Mouse (Mus musculus): ENCODE data around the gene Gm4070.
"Not testable (repeated sequence)": the region's sequence is repeated elsewhere in the genome, so short reads cannot be mapped to it uniquely, and the experiment has no call there.

Gene Gm4070

DNA sequence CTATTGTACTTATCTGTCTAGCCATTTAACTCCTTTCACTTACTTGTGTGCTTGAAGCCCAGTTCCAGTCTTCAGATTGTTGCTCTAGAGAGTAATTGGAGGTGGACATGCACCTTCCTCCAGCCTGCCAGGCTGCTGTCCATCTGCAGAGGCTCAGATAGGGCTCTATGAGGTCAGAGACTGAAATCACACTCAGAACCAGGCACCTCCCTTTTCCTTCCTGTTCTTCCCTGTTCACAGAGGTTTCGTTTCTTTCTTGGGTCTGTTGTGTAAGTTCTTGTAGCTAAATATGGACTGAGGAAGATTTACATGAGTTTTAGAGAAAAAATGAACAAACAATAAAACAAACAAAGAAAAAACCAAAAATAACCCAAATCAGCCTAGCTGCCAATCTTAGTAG, at the start of gene Gm4070:
Gm4070 (minus strand) TSS at position 156 of the 400 bp plus-strand sequence.
- not testable (repeated sequence) for DNase-seq (ENCODE audit: low spot score in 2 of 2)

DNA sequence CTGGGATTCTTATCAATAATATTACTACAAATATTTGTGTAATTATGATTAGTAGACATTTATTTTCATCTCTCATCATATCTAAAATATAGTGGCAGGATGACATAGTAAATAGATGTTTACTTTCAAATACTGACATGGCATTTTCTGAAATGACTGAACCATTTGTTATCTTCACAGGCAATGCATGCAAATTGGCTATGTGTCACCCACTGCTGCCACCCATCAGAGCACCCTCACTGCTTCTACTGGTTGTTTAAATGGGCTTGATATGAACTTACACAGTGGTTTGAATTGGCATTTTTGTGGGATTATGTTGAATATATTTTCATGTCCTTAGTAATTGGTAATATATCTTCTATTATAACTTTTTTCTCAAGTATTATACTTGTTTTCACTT, 773 bp upstream of the Gm4070 start:
- DNase-seq (ENCODE audit: low spot score in 2 of 2): not testable (repeated sequence)

DNA sequence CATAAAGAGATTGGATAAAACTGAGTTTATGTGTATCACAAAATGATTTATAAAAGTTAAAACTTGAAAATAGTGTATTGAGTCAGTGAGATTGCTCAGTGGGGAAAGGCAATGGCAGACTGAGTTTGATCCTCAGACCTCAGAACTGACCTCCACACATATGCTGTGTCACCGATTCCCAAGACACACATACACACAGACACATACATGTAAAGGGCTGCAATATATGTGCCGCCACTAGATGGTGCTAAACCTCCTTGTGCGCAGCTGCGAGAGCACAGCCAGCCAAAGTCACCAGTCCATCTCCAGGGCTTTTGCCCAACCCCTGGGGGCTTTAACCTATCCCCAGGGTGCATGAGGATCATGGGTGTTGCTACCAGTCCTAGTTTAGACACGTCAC, 1.4 kb downstream of the Gm4070 start:
- not testable (repeated sequence) for DNase-seq (ENCODE audit: low spot score in 2 of 2)

DNA sequence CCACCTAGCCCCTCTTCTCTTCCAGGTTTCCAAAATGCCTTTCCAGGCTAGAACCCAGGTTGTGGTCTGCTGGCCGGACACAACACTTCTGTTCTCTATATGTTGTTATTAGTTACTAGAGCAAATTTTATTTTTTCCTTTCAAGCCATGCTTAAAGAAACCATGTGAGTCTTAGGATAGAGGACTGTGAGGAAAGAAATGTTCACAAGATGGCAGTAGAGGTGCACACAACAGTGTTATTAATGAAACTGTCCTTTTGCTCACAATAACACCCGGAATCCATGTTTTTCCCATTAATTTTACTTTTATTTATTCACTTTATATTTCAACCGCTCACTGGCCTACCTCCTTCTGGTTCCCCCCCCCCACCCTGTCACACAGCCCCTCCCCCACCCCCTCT, 8.5 kb downstream of the Gm4070 start:
- DNase-seq (ENCODE audit: low spot score in 2 of 2): not testable (repeated sequence)

DNA sequence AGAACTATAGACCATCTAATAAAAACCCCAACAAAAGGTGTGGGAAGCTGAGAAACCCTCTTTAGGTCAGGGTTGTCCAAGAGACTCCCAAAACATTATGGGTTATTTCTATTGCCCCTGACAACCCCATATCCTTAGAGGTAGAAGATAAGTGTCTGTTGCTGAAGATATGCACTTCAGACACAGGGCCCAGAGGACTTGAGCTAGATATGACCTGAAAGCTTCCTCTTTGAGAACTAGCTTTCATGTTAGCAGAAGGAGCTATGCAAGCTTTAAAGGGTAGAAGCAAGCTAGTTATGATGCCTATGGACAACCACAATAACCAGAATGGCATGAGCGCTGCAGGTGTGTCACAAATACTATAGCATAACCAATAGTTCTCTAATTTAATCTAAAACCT, 21.6 kb downstream of the Gm4070 start:
- DNase-seq (ENCODE audit: low spot score in 2 of 2): not testable (repeated sequence)

DNA sequence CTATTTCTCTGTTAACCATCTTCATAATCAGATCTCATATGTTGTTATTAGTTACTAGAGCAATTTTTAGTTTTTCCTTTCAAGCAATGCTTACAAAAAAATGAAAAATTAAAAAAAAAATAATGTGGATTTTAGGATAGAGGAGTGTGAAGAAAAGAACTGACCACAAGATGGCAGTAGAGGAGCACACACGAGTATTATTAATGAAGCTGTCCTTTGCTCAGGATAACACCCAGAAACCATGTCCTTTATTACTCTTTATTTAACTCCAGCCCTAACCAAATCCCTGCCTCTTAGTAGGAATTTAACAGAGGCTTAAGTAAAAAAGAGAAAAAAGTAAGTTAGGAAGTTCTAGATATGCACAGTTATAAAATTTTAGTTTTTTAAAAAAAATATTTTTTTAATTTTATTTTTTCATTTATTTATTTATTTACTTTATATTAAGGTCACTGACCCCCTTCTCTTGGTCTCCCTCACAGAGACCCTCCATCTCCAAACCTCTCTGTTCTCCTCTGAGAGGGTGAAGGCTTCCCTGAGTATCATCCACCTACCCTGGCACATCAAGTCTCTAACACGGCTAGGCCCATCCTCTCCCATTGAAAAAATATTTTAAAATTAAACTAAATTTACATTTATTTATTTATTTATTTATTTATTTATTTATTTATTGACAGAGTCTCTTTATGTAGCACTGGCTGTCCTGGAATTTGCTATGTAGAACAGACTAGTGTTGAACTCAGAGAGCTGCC, 70.0 kb downstream of the Gm4070 start:
- DNase-seq (ENCODE audit: low spot score in 2 of 2): not testable (repeated sequence)

DNA sequence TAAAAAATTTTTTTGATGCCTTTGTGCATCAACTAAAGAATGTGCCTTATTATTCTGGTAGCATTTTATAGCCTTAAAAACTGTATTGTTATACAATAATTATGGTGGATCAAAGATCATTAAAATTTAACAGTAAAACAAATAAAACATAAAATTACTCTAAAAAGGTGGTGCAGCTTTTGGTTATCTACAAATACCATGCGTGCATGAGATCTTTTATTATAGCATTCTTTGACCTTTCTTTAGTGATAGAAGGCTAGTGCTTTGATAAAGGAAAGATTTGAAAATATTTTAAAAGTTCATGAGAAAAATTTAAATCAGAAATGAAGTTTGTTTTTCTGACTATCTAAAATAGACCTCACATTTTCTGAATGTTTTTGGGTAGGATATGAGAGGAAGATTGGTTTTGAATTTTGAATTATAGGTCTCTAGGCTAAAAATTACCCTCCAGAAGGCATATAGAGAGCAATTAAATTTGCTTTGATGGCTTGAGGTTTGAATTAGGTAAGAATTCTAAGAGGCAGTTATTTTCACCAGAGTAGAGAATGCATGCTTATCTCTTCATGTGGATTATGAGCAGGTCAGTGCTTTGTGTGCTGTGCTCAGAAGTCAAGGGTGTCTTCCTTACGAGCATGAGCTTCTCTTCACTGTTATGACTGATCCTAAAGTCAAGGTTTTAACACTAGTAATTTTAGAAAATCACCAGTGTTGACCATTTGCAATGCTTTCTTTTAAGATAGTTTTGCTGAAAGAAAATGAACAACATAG, 73.9 kb downstream of the Gm4070 start:
- DNase-seq (ENCODE audit: low spot score in 2 of 2): not testable (repeated sequence)

DNA sequence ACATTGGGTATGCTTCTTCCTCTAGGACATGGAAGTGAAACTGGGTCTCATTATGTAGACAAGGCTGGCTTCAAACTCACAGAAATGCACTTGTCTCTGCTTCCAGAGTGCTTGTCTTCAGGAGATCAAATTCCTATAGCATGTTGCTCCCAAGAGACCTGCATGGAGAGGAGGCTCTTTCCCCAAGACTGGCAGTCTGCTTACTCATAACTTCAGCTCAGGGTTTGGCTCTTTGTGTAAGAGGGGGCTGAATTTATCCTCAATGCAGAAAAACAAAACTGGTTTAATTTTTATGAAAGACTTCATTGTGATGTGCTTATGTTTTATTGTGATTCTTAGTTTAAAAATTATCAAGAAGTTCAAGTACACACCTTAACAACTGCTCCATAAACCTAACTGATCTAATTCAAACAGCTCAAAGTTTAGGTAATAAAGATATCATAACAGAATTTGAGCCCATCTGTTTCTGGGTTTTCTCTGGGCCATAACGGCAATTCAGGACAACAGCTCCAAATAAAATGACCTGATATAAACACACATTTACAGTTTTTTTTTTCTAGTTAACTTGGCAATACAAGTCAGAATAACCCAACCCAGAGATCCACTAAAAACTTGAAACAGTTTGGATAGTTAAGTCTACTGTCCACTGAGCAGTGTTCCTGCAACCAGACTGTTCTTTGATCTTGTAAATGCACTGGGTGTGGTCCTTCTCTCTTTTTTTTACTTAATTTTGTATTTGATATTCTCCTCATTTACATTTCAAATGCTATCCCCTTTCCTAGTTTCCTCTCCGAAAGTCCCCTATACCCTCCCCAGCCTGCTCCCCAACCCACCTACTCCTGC, 97.8 kb downstream of the Gm4070 start:
- not testable (repeated sequence) for DNase-seq (ENCODE audit: low spot score in 2 of 2)

All from thymus, postnatal 10 days (tissue).